Mouse (Mus musculus) midbrain, embryonic 10.5 days (tissue): ENCODE results near the gene Gm3646. TPM values are rescaled to one million over a fixed set of nuclear protein-coding genes. Genes with fewer than 3 reads are reported as not detected.

Source experiments
- DNase-seq: peaks from one replicate; pipeline ENCODE4 v3.0.0-alpha.2; 2017; ENCODE audit warnings: low spot score
- H3K27ac ChIP-seq: fragments of 300-500 bp; sonication (generic); replicated peaks from 2 replicates; pipeline ENCODE4 v1.5.1; 2016; ENCODE audit warnings: mild to moderate bottlenecking
- H3K27me3 ChIP-seq: fragments of 300-500 bp; sonication (generic); 2 replicates; pipeline ENCODE4 v1.6.1; 2016; ENCODE audit warnings: low read depth, mild to moderate bottlenecking; ENCODE audit not compliant: poor library complexity, severe bottlenecking
- H3K36me3 ChIP-seq: fragments of 300-500 bp; sonication (generic); 2 replicates; pipeline ENCODE4 v1.6.1; 2016; ENCODE audit warnings: mild to moderate bottlenecking, moderate library complexity
- H3K4me1 ChIP-seq: fragments of 300-500 bp; sonication (generic); 2 replicates; pipeline ENCODE4 v1.6.1; 2016
- H3K4me3 ChIP-seq: fragments of 300-500 bp; sonication (generic); 2 replicates; pipeline ENCODE4 v1.5.1; 2016; ENCODE audit warnings: mild to moderate bottlenecking, moderate library complexity
- H3K9me3 ChIP-seq: fragments of 300-500 bp; sonication (generic); replicated peaks from 2 replicates; pipeline ENCODE4 v1.6.1; 2016; ENCODE audit warnings: mild to moderate bottlenecking
- WGBS: fragments of 180-500 bp; shearing (Covaris S2); methylation state at CpG from one replicate; pipeline ENCODE4 v1.1.7; 2016; 5-methylcytosine and 5-hydroxymethylcytosine counted together
- polyA plus RNA-seq: library from polyadenylated mRNA; unstranded; fragments of >200 nt; fragmentation: Nextera tagmentation; extraction: Ambion mirVana; gene quantifications from 2 replicates; pipeline ENCODE4 v1.2.1, GENCODE M21; 2016

Gm3646 gene
- polyA plus RNA-seq, result not detected in 2 replicates

DNA sequence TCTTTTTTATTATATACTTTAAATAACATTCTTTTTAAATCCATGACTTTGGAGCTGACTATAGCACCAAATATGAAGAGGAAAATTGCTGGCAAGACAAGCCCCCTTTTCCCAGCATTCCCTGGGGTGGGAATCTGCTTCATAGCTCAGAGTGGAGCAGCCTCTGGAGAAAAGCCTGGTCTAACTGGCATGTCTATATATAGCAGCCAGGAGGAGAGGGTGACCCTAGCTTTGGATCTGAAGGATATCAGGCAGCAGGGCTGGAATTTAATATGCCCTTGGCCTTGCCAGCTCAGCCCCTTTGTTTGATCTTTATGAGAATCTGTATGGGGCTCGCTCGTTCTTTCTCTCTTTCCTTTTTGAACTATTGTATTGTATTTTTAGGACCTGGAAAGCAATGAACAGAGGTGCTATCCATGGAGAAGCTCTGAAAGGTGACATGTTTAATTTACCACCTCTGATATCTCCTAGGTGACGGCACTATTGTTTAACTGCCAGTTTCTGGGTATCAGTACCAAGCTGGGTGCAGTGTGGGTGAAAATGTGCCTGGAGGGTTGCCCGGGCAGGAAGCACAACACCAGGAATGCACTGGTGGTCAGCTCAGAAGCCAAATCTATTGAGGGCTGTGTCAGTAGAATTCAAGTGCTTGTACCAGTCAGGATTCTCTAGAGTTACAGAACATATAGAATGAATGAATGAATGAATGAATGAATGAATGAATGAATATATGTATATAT lies at the start of gene Gm3646:
Gene Gm3646 (minus strand): TSS at position 90 of the 737 bp plus-strand sequence.
- WGBS, result 88% methylated on average over 4 of the region's 4 CpGs
- no peak within 1 kb of the TSS for H3K4me3 ChIP-seq
- H3K36me3 ChIP-seq, result no peaks in the 10 kb centered on the region
- H3K9me3 ChIP-seq, result no peaks in the 10 kb centered on the region
- no peak for DNase-seq
- H3K27ac ChIP-seq, result no peak within 1 kb of the TSS
- no peaks in the 10 kb centered on the region for H3K4me1 ChIP-seq
- H3K27me3 ChIP-seq, result no peaks in the 10 kb centered on the region

DNA sequence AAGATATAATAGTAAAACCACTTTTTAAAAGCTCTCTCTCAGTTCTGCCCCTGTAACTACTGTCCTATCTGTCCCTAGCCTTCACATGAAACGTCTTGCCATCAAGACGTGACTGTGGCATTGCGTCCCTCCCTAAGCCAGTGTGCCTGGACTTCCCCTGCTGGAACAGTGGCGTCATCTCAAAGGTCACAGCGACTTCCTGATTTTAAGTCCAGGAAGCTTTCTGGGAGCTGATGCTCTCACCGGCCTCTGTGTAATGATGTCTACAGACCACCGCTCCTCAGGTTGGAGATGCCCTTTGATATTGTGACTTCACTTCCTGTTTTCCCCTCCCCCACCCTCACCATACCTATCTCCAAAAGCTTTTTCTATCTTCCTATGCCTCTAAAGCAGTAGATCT lies 41.9 kb upstream of the Gm3646 start:
- 0 out of 2 replicates have a peak, but pooled peaks cover 3% of the 10 kb centered on the region for H3K4me1 ChIP-seq
- DNase-seq, result no peak
- H3K36me3 ChIP-seq, result no peaks in the 10 kb centered on the region
- H3K4me3 ChIP-seq, result no peak overlapping the region
- H3K27ac ChIP-seq, result no peak overlapping the region
- no peaks in the 10 kb centered on the region for H3K9me3 ChIP-seq
- 86% methylated on average over 7 of the region's 7 CpGs for WGBS
- no peaks in the 10 kb centered on the region for H3K27me3 ChIP-seq

DNA sequence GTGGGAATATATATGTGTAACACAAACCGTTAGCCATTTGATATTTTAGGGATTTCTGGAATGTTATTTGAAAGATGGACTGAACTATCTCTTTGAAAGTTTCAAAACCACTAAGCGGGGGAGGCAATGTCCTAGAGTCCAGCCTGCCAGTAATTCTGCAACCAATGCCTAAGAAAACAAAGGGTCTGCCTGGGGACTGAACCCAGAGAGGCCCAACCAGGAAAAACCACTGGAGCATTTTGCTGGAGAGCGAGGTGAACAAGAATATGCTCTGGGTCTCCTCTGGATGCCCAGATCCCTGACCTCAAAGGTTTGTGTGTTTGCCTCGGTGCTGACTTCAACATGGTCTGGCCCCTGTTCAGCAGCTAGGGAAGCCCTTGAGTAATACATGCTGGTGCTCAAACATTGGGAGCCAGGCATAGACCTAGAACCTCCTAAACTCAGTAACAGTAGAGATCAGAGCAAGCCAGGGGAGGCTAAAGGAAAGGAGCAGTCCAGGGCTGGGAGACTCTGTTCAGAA lies 41.0 kb upstream of the Gm3646 start:
- Histone ChIP-seq H3K4me3 (no peak overlapping the region), H3K27me3 (no peaks in the 10 kb centered on the region), H3K27ac (no peak overlapping the region), H3K36me3 (no peaks in the 10 kb centered on the region), H3K4me1 (0 out of 2 replicates have a peak, but pooled peaks cover 3% of the 10 kb centered on the region), H3K9me3 (no peaks in the 10 kb centered on the region)
- no peak for DNase-seq
- 69% methylated on average over 4 of the region's 4 CpGs for WGBS

DNA sequence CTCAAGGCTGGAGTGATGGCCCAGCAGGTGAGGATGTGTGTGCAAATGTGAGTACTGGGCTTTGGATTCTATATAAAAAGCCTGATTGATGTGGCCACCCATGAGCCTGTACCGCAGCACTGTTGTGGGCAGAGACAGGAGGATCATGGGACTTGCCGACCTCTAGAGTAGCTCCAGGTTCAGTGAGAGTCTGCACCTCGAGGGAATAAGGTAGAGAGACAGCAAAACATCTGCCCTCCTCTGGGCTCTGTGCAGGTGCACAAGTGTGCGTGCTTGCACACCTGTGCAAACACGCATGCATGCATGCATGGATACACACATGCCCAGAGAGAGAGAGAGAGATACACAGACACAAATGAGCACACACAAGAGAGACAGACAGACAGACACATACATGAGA lies 38.2 kb upstream of the Gm3646 start:
- Histone ChIP-seq H3K4me1 (peaks cover 16% of the 10 kb centered on the region), H3K4me3 (no peak overlapping the region), H3K27me3 (no peaks in the 10 kb centered on the region), H3K36me3 (no peaks in the 10 kb centered on the region), H3K9me3 (no peaks in the 10 kb centered on the region), H3K27ac (no peak overlapping the region)
- no peak for DNase-seq
- WGBS, result 81% methylated on average over 5 of the region's 5 CpGs

DNA sequence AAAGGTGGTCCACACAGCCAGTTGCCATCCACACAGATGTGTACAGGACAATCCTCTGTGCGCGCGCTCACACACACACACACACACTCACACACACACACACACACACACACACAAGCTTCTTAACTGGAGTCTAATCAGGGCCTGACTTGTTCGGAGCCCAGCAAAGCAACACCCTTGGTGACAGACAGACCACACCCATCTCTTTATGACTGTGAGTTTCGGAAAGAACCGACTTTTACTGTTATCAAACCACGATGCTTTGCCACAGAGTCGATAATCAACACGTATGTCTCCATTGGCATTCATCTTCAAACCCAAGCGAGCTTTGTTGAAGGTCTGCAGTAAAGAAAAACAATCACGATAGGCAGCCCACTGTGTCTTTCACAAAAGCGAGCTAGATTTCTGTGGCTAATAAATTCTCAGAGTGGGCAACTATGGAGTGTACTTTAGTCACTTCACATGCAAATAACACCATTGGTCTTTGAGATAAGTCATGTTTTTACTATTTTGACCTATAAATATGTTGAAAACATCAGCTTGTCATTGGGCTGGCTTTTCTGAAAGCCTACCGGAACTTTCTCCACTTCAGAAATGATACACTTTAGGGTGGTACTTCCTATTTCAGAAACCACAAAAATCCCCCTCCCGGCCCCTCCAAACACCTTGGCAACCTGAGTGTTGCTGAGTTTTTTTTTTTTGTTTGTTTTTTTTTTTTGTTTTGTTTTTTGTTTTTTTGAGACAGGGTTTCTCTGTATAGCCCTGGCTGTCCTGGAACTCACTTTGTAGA lies 37.3 kb upstream of the Gm3646 start:
- H3K4me3 ChIP-seq, result no peak overlapping the region
- no peaks in the 10 kb centered on the region for H3K36me3 ChIP-seq
- no peak for DNase-seq
- H3K4me1 ChIP-seq, result peaks cover 16% of the 10 kb centered on the region
- WGBS, result 90% methylated on average over 14 of the region's 14 CpGs
- no peaks in the 10 kb centered on the region for H3K27me3 ChIP-seq
- H3K9me3 ChIP-seq, result no peaks in the 10 kb centered on the region
- H3K27ac ChIP-seq, result no peak overlapping the region

DNA sequence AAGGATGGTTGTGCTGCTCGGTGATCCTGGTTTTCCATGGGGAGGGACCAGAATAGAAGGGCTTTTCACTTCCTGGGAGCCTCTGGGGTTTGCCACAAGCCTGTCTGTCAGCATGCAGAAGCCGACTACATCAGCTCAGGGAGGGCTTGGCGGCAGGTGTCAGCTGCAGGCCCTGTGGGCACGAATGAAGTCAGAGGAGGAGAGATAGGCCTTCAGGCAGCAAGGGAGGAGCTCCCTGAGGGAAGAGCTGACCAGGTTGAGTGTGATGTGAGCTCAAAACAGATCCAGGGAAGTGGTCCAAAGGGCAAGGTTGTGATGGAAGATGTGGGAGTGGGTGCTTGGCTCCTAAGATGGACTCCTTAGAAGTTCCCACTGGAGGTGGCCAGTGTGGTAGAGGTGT lies 35.7 kb upstream of the Gm3646 start:
- H3K36me3 ChIP-seq, result no peaks in the 10 kb centered on the region
- 79% methylated on average over 4 of the region's 4 CpGs for WGBS
- H3K4me3 ChIP-seq, result no peak overlapping the region
- no peaks in the 10 kb centered on the region for H3K9me3 ChIP-seq
- DNase-seq, result no peak
- H3K4me1 ChIP-seq, result peaks cover 16% of the 10 kb centered on the region
- H3K27ac ChIP-seq, result no peak overlapping the region
- no peaks in the 10 kb centered on the region for H3K27me3 ChIP-seq

DNA sequence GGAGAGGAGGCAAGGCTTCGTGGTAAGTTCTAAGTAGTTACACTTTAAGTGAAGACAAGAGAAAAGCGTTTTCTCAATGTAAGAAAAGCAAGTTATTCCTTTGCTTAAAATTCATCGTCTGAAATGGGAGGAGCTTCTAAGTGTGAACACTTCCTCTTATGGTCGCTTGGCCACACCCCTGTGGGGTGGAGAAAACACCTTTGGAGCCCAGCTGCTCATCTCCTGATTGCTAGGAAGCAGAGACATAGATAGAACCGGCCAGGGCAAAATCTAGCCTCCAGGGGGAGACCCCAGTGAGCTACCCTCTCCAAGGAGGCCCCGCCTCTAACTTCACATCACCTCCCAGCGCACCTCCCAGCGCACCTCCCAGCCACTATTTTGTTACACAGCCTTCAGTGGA lies 34.7 kb upstream of the Gm3646 start:
- Histone ChIP-seq H3K4me1 (peaks cover 16% of the 10 kb centered on the region), H3K27me3 (no peaks in the 10 kb centered on the region), H3K9me3 (no peaks in the 10 kb centered on the region), H3K36me3 (no peaks in the 10 kb centered on the region), H3K27ac (no peak overlapping the region), H3K4me3 (no peak overlapping the region)
- 56% methylated on average over 8 of the region's 8 CpGs for WGBS
- DNase-seq, result no peak

DNA sequence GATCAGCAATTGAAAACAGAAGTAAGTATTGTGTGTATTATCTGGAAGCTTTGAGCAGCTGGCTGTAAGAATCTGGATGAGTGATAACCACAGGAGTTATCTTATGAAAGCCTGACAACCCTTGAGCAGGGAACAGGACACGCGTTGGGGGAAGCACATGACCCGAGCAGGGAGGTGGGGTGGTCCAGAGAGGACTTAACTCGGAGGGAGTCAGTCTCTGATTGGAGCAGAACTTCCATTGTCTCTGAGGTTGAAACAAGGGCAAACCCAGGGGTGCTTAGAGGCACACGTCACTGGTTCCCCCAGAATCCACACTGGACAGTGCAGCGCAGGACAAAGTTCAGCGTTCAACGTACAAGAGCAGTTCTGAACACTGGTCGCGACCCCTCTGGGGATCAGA lies 34.1 kb upstream of the Gm3646 start:
- peak overlapping the region; percentile 59; the same call in 1 of the 2 replicates for H3K27ac ChIP-seq
- H3K27me3 ChIP-seq, result no peaks in the 10 kb centered on the region
- H3K4me3 ChIP-seq, result no peak overlapping the region
- H3K36me3 ChIP-seq, result no peaks in the 10 kb centered on the region
- WGBS, result 64% methylated on average over 10 of the region's 10 CpGs
- DNase-seq, result no peak
- H3K4me1 ChIP-seq, result peaks cover 16% of the 10 kb centered on the region
- no peaks in the 10 kb centered on the region for H3K9me3 ChIP-seq

DNA sequence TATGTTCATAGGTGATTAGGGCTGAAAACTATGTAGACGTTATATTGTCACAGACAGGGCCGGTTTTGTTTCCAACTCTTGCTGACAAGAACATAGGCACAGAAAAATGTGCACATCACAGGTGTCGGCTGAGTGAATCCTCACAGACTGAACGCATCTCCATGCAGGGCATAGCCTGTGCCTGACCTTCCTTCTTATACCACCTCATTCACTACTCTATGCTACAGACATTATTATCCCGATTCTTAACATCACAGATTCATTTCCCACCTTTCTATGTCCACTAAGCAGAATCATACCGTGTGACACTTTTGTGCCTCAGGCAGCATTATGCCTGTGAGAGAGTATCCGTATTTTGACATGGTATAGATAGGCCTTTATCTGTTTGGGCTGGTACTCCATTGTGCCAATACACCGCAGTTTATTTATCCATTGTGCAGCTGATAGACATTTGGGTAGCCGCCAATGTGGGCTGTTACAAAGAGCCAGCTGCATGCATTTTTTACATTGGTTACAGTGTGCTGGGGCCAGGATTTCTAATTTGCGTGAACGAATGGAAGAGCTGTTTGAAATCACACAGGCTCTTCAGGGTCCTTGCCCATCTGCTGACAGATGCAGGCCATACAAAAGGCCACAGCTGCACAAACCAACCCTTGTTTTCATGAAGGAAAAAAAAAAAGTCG lies 33.5 kb upstream of the Gm3646 start:
- 86% methylated on average over 12 of the region's 12 CpGs for WGBS
- DNase-seq, result no peak
- Histone ChIP-seq H3K4me1 (peaks cover 13% of the 10 kb centered on the region), H3K9me3 (no peaks in the 10 kb centered on the region), H3K27ac (no peak overlapping the region; the same call in 1 of the 2 replicates), H3K4me3 (no peak overlapping the region), H3K36me3 (no peaks in the 10 kb centered on the region), H3K27me3 (no peaks in the 10 kb centered on the region)

DNA sequence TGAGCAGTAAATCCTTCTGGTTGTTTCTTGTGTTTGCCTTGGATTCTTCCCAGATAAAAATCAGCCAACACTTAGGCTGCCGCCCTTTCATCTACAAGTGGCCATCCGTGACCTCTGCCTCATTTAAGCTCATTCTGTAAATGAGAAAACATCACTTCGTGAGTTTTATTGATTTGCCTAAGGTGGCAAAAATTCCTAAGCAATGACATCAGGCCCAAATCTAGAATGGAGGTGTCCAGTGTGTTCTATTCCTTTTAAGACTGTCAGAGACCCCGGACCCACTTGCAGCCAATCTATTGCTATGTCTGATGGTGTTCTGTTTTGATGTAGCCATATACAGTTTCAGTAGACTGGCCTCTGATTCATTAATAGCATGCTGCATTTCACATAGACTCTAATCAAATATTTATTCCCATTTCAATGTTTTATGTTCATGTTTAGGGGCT lies 26.5 kb upstream of the Gm3646 start:
- no peak for DNase-seq
- no peaks in the 10 kb centered on the region for H3K36me3 ChIP-seq
- 91% methylated on average over 4 of the region's 4 CpGs for WGBS

DNA sequence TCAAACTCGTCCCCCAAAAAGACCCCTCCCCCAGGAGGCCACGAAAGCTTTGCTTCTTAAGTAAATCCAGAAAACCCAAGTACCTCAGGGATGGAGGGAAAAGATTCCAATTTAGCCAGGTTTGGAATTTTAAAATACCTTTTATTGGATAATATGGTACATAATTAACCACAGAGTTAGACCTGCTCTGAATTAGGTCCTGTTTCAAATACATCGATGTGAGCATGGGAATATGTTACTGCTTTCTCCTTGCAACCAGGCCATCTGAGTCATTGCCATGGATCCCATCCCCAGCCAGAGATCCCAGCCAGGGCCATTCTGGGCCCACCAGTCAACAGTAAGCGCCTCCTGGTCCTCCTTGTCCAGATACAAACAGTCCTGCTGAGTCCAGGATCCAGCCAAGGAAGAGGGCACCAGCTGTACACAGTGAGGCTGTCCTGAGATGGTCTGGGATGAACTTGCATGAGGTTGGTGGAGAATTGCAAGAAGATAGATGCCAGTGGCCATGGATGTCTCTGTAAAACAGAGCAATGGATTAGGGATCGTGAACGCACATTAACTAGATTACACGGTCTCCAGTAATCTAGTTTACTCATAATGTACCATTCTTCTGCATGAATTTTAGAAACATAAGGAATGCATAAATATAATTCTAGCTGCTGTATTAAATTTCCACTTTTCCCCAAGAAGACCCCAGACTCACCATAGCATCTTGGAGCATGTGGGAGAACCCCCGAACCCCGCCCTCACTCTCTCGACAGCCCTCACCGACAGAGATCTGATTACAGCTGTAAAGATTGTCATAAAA lies 25.9 kb upstream of the Gm3646 start:
- Histone ChIP-seq H3K4me3 (no peak overlapping the region), H3K9me3 (no peaks in the 10 kb centered on the region), H3K27me3 (no peaks in the 10 kb centered on the region), H3K36me3 (no peaks in the 10 kb centered on the region), H3K27ac (no peak overlapping the region), H3K4me1 (peaks cover 3% of the 10 kb centered on the region; the same call in 1 of the 2 replicates)
- 89% methylated on average over 11 of the region's 11 CpGs for WGBS
- DNase-seq, result no peak

More for the DNA sequence above, 26.5 kb upstream of the Gm3646 start:
- Histone ChIP-seq H3K4me3 (no peak overlapping the region), H3K9me3 (no peaks in the 10 kb centered on the region), H3K4me1 (peaks cover 3% of the 10 kb centered on the region; the same call in 1 of the 2 replicates), H3K27ac (no peak overlapping the region), H3K27me3 (no peaks in the 10 kb centered on the region)

DNA sequence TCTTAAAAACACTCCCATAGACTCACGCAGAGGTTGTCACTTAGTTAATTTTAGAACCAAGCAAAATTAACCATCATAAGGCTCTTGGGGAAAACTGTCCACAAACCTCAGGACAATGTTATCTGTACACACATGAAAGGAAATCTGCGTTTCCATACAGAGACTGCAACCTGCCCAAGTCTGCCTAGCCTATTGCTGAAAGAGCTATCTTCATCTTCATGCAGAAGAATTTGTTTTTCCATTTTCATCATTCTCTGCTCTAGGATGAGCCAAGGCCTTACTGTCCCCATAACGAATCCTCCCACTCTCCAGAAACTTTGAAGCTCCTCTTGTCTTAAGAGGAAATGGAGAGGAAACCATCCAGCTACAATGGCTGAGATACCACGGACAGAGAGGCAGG lies 19.8 kb upstream of the Gm3646 start:
- no peak for DNase-seq

More for the DNA sequence above, 19.8 kb upstream of the Gm3646 start:
- Histone ChIP-seq H3K27me3 (no peaks in the 10 kb centered on the region), H3K36me3 (no peaks in the 10 kb centered on the region), H3K4me1 (peaks cover 13% of the 10 kb centered on the region), H3K27ac (no peak overlapping the region), H3K9me3 (no peaks in the 10 kb centered on the region), H3K4me3 (no peak overlapping the region)
- 86% methylated on average over 4 of the region's 4 CpGs for WGBS
